Comparison of ENCODE assay signal across 8 mouse cellular contexts in the genomic region with DNA sequence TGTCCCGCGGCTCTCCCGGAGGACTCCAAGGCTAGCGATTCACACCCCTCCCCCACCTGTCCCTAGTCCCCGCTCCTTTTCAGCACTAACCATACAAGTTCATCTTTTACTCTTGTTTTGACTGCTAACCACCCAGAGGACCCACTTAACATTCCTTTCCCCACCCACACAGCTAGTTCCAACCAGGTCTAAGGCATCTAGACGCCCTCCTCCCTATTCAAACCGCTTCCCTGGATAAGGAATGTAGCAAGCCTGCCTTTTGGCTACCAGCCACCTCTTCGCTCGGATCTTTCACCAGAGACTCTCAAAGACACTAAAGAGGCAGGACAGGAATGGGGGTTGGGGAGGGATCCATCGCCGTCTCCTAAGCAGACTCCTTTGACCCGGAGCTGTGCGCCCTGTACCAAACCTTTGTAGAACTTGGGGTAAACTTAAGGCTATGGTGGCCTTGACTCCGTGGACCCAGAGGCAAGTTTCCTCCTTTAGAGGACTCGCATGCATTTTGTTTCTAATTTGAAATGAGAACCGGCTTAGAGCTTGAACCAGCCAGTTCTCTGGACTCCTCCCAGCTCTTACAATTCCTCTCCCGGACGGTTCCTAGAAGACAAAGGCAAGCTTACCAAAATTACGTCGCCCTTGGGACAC. TPM values are rescaled to one million over a fixed set of nuclear protein-coding genes. Genes with fewer than 3 reads are reported as not detected.
DNase-seq lines count a peak whose midpoint lies in the region; ATAC-seq and TF ChIP-seq lines count a peak whose summit lies in the region.

No protein-coding gene starts in this region.

- 13% methylated on average over 20 of the region's 20 CpGs for WGBS in intestine, postnatal 0 days

- H3K36me3 ChIP-seq in intestine, postnatal 0 days (ENCODE audit: control insufficient read depth, insufficient read depth), result no peaks in the 10 kb centered on the region

- ATAC-seq in intestine, postnatal 0 days, result peak; percentile 41; the same call in 1 of the 2 replicates
- ATAC-seq in monocyte, adult 5-6 weeks (replicated peaks; ENCODE audit: insufficient number of reproducible peaks, low FRiP score, low TSS enrichment, poor library complexity, severe bottlenecking), result no peak

- no peak for TF ChIP-seq CTCF in intestine, postnatal 0 days (IDR thresholded peaks at IDR 0.05; ENCODE audit: low read depth)

- no peaks in the 10 kb centered on the region for H3K4me1 ChIP-seq in intestine, postnatal 0 days (replicated peaks; ENCODE audit: control insufficient read depth, insufficient read depth, low read length)

- peak overlapping the region; percentile 51 for H3K4me2 ChIP-seq in intestine, postnatal 0 days (replicated peaks; ENCODE audit: low read depth)

- peak; percentile 41 to 53 for DNase-seq in cerebellum, postnatal 14 days
- no peak for DNase-seq in cerebellum, adult 11-12 months
- peak; percentile 55 to 58 for DNase-seq in adrenal gland, postnatal 36 days
- peak; percentile 37 for DNase-seq in gastrocnemius, postnatal 14 days
- DNase-seq in lung, adult 18-20 months, result peak; percentile 81 to 87
- peak; percentile 36 for DNase-seq in ovary, postnatal 10 days (ENCODE audit: low spot score)

- no peaks in the 10 kb centered on the region for H3K9me3 ChIP-seq in intestine, postnatal 0 days (ENCODE audit: control insufficient read depth)

- no peaks in the 10 kb centered on the region for H3K27me3 ChIP-seq in intestine, postnatal 0 days (replicated peaks; ENCODE audit: control insufficient read depth, insufficient read depth, low read length)

- H3K4me3 ChIP-seq in intestine, postnatal 0 days (ENCODE audit: low read depth, low read length), result no peak overlapping the region

- intact Hi-C loops in gastrocnemius, postnatal 14 days (cut with DNase I; ENCODE audit: low total_unique reads), result no loop called here

- no peak overlapping the region; the same call in 1 of the 2 replicates for H3K27ac ChIP-seq in intestine, postnatal 0 days (ENCODE audit: low read depth, low read length)

- H3K9ac ChIP-seq in intestine, postnatal 0 days (ENCODE audit: low read depth, low read length), result no peak overlapping the region

RNA-seq across cellular contexts. Expression of a gene that starts 4.7 kb away (rescaled TPM):
- not detected for total RNA-seq in adrenal gland, postnatal 36 days (2021)
- not detected for total RNA-seq in gastrocnemius, postnatal 14 days (2021)
- polyA plus RNA-seq in intestine, postnatal 0 days (2015; fragmentation: Nextera tagmentation; extraction: Ambion mirVana), result 0.08 and 0.12 TPM in 2 replicates
- total RNA-seq in monocyte, adult 5-6 weeks (2017), result not detected in 3 replicates
